Mouse (Mus musculus) layer of hippocampus, adult 2 months (tissue): Measurements from ENCODE around the gene Pdzrn4. TPM values are rescaled to one million over a fixed set of nuclear protein-coding genes. Genes with fewer than 3 reads are reported as not detected.
"Not testable (repeated sequence)": the region's sequence is repeated elsewhere in the genome, so short reads cannot be mapped to it uniquely, and the experiment has no call there.

Experiments used
- DNase-seq, 2 experiments: peaks; one replicate each; pipeline ENCODE4 v3.0.0; 2022; ENCODE audit warnings: low spot score in 2 of 2
- H3K27ac ChIP-seq: fragments of 200-600 bp; 2 replicates; pipeline ENCODE4 v1.8.1; 2022
- H3K4me3 ChIP-seq: fragments of 200-600 bp; 2 replicates; pipeline ENCODE4 v1.8.1; 2022; ENCODE audit warnings: mild to moderate bottlenecking
- CTCF ChIP-seq: fragments of 200-600 bp; conservative IDR thresholded peaks from 2 replicates; pipeline ENCODE4 v1.8.1; 2022; ENCODE audit warnings: antibody characterized with exemption, mild to moderate bottlenecking, moderate library complexity
- long read RNA-seq, 2 experiments: library from polyadenylated mRNA; stranded (forward); transcript quantifications; one replicate each; pipeline ENCODE4 v2.0.0; 2021; ENCODE audit warnings: borderline mapping rate in 2 of 2
- total RNA-seq, 2 experiments: library from RNA; stranded (reverse); gene quantifications; 2 replicates each; pipeline ENCODE4 v1.2.3; 2021

Pdzrn4 gene
- total RNA-seq, result 1 to 10 TPM; 5.6 to 6.4 TPM
- long read RNA-seq, experiment 1, partial matches to known transcripts, result 0 of 2 reads
- long read RNA-seq, experiment 1, other reads (novel, unspliced or antisense), result 1 of 2 reads
- long read RNA-seq, experiment 2, partial matches to known transcripts, result 0 of 4 reads
- long read RNA-seq, experiment 2, other reads (novel, unspliced or antisense), result 1 of 4 reads

DNA sequence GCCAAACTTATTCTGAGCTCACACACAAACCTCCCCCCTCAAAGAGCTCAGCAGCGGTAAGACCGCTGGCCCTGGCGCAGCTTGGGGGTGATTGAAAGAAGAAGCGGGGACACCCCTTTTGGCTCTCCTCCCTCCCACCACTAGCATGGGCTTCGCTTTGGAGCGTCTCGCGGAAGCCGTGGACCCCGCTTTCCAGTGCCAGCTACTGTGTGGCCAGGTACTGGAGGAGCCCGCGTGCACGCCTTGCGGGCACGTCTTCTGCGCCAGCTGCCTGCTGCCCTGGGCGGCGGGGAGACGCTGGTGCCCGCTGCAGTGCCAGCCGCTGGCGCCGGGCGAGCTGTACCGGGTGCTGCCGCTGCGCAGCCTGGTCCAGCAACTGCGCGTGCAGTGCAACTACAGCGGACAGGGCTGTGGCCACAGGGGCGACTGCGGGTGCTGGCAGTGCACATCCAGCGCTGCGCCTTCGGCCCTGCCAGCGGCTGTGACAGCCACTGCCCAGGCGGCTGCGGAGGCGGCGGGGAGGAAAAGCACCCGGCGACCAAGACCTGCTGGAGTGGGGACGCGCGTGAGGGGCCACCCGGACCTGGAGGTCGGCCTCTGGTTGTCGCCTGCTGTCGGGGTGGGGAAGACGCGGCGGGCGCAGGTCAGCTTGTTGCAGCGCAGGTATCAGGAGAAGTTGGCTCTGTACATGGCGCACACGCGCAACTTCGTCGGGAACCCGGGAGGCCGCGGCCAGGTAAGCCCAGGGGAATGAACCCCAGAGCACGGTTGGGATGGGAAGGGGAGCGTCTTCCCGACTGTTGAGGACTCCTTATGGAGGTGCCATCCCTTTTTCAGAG, at the start of gene Pdzrn4:
Gene Pdzrn4 (plus strand): TSS at position 112 of the 839 bp plus-strand sequence.
- Histone ChIP-seq H3K4me3 (peak within 1 kb of the TSS; percentile 67), H3K27ac (peak within 1 kb of the TSS; percentile 53)
- peak; percentile 8 to 10 for DNase-seq
- TF ChIP-seq CTCF, result peak; percentile 42

DNA sequence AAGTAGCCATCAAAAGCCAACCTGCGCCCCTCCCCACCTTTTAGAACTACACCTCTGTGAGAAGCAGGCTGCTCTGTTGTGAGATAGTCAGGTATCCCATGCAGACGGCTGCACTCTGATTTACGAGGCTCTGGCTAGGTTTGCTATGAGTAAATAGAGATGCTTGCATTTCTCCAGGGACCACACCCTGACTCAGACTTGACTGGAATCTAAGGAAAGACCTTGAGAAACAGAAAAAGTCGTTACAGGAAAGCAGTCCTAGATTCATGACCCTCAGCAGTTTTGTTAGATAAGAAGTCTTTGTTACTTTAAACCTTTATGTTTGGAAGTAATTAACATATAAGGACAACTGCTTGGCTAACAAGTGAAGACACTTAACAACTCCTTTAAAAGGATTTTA, 49.3 kb upstream of the Pdzrn4 start:
- H3K4me3 ChIP-seq, result no peak overlapping the region
- no peak for TF ChIP-seq CTCF
- H3K27ac ChIP-seq, result 0 out of 2 replicates have a peak overlapping the region, but pooled peaks have one; percentile 3
- no peak for DNase-seq

DNA sequence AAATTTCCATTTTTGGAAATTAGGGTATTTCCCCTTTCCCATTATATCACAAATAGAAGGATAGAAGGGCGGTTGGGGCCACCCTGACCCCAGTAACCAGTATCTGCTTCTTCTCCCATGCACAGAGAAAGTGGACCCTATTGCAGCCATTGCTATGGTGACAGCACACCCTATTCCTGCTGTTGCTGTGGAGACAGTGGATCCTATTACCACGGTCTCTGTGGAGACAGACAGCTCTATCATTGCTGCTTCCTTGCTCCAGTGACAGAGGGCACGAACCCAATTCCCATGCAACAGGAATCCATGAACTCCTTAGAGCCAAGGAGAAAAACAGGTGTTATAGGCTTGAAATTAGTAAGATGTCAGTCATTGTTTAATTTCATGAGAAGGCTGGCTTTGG, 48.8 kb upstream of the Pdzrn4 start:
- Histone ChIP-seq H3K27ac (0 out of 2 replicates have a peak overlapping the region, but pooled peaks have one; percentile 3), H3K4me3 (no peak overlapping the region)
- peak in 1 of 2 experiments; percentile 29 for DNase-seq
- no peak for TF ChIP-seq CTCF

DNA sequence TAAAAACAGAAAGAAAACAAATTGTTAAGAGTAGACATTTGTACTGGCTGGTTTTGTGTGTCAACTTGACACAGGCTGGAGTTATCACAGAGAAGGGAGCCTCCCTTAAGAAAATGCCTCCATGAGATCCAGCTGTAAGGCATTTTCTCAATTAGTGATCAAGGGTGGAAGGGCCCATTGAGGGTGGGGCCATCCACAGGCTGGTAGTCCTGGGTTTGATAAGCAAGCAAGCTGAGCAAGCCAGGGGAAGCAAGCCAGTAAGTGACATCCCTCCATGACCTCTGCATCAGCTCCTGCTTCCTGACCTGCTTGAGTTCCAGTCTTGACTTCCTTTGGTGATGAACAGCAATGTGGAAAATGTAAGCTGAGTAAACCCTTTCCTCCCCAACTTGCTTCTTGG, 48.2 kb upstream of the Pdzrn4 start:
- not testable (repeated sequence) for H3K27ac ChIP-seq, DNase-seq, H3K4me3 ChIP-seq

DNA sequence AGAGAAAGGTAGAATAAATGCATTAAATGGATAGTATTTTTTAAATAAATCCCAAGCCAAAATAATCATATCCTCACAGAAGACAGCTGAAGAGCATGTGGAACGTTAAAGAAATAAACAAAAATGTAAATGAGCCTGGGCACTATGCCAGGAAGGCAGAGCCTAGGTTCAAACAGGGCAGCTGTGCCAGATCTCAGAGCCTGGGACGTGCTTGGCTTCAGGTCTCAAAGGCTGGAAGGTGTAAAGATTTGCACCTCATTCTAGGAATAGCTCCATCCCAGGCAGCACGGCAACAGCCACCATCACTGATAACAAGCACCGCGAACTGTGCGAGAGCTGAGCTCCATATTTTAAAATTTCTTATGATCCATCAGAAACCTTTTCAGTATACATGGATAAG, 32.5 kb upstream of the Pdzrn4 start:
- no peak overlapping the region for H3K4me3 ChIP-seq
- no peak for DNase-seq
- no peak overlapping the region for H3K27ac ChIP-seq
- no peak for TF ChIP-seq CTCF

DNA sequence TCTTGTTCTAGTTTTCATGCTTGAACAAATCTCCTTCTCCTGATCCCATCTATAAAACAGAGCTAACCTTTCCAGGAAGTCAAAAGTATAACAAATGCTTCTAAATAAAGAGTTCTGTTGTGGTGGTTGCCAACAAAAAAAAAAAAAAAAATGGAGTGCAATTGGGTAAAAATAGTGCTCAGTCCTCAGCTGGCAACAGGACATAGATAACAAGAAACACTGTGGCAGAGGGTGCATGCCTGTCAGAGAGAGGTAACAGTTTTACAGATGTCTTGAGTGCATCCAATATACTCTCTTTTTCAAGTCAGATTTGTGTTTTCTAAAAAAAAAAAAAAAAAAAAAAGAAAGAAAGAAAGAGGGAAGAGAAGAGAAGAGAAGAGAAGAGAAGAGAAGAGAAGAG, 32.1 kb upstream of the Pdzrn4 start:
- no peak for DNase-seq
- H3K4me3 ChIP-seq, result no peak overlapping the region
- no peak overlapping the region for H3K27ac ChIP-seq
- no peak for TF ChIP-seq CTCF

DNA sequence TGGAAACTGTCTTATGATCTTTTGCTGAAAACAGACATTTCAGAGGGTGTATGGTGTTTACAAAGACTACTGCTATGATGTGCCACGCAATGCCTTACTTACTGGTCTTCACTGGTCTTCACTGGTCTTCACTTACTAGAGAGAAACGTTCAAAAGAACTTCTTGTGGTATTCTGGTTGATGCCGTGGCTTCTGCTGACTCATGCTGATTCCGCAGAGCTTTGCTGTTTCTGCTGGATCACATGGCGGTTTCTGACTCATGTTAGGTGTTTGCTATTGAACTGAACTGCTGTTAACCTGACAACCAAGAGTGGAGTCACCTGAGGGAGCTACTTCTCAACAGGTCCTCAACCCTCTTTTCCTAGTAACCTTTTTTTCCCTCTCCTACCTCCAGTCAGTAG, 1.9 kb upstream of the Pdzrn4 start:
- Histone ChIP-seq H3K4me3 (no peak overlapping the region), H3K27ac (no peak overlapping the region)
- DNase-seq, result no peak
- TF ChIP-seq CTCF, result no peak

DNA sequence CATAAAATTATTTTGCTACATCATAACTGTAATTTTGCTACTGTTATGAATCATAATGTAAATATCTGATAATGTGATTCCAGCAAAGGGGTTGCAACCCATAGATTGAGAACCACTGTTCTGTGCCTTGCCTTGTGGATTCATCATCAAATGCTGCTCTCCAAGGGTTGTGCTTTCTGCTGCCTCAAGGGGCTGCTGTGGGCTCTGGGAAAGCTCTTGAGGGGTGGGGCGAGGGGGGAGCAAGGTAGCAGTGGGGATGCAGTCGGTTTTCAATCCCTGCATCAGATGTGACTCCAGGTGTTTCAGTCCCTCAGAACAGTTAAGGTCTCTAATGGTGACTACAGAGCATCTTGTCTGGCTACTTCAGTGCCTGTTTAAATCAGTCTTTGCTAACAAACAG, 2.1 kb downstream of the Pdzrn4 start:
- H3K27ac ChIP-seq, result no peak overlapping the region
- TF ChIP-seq CTCF, result peak; percentile 50
- H3K4me3 ChIP-seq, result no peak overlapping the region
- no peak for DNase-seq

DNA sequence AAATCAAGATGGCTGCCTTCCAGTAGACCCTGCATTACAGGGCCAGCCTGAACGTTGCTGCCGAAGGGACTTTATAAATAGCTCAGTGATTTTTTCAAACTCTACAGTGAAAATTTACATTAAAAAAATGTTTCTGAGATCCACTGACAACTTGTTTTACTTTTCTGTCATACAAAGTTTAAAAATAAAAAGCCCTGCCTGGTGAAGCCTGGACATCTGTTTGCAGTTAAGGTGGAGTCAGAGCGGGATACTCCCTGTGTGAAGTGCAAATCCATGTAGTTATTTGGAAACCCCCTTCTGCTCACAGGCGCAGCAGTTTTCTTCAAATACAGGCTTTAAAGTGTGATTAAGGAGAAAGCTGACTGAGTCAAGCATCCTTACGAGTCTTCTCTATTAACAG, 2.6 kb downstream of the Pdzrn4 start:
- no peak for TF ChIP-seq CTCF
- H3K27ac ChIP-seq, result no peak overlapping the region
- H3K4me3 ChIP-seq, result no peak overlapping the region
- no peak for DNase-seq

DNA sequence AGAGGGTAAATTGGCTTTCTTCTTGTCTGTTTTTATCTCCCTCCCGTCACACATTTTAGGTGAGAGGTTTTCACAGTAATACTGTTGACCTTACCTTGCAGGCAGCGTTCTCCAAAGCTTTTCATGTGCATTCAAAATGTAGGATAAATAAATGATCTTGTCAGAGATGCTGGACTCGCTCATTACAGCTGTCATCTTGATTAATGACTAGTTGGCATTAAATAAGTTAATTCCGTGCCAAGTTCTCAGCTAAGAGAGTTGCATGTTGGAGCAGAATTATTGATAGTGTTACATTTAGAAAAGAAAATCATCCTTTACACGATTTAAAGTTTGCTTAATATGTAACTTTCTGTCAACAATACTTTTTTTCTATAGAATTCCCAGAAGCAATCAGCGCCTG, 4.9 kb downstream of the Pdzrn4 start:
- no peak for DNase-seq
- Histone ChIP-seq H3K27ac (no peak overlapping the region), H3K4me3 (no peak overlapping the region)
- TF ChIP-seq CTCF, result no peak

DNA sequence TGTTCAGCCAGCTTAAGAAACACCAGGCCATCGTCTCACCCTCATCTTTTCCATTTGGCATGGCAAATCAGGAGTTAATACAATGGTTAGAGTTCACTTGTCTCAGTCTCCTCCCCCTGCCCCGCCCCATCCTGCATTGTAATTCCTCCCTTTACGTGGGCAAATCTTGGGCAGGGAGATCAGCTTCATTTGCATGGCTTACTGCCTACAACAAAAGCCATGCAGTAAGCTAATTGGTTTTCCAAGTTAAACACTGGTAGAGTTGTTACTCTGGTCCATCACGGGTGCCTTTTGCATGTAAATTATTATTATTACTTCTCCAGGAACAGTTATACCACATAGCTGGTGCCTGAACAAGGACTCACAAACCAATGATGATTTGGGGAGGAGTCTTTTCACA, 18.6 kb downstream of the Pdzrn4 start:
- Histone ChIP-seq H3K4me3 (no peak overlapping the region), H3K27ac (no peak overlapping the region)
- TF ChIP-seq CTCF, result no peak
- no peak for DNase-seq

DNA sequence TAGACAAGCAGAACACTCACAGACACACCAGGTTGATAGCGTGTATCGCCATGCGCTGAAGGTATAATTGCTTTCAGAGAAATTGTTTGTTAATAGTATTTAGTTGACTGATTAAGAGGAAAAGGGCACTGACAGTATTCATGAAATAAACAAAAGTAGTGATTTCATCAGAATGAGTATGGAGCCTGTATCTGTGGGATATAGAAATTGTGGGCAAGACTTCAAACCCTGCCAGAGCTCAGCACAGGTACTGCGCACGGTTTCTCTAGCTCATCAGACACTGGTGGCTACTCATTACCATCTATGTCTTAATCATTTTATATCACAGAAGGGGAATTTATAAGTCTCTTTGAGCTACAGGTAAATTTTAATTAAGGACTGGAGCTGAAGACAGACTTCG, 19.5 kb downstream of the Pdzrn4 start:
- Histone ChIP-seq H3K4me3 (no peak overlapping the region), H3K27ac (no peak overlapping the region)
- TF ChIP-seq CTCF, result no peak
- DNase-seq, result no peak

DNA sequence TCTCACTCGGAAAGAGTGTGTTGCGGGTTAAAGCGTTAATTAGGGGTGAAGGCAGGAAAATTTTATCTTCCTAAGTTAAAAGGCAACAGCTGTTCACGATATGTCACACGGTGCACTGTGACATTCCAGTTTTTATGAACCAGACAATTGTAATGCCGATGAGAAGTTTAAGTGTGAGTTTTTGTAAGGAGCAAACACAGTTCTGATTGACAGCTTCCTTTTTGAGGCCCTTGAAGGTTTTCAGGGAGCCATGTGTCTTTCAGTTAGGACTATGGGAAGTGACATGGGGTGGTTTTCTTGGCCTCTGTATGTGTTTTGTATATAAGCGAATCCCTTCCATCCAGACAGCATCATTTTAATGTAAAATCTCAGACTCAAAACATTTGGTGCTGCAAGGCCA, 20.0 kb downstream of the Pdzrn4 start:
- Histone ChIP-seq H3K4me3 (no peak overlapping the region), H3K27ac (no peak overlapping the region)
- no peak for DNase-seq
- TF ChIP-seq CTCF, result no peak

DNA sequence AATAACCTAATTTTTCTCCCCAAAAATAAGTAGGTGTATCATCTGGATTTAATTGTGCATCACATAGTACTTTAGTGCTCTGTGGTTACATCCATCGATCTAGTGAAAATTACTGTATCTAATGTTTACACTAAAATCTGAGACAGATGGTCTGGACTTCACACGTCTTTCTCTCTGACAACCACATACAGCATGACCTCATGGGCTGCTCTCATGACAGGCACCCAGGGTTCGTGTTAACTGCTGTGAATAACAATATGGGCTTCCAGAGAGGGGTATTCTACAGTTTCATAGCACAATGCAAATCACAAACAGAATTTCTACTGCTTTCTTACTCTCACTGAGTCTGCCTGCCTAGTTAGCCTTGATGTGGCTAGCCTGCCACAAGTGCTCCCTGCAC, 20.4 kb downstream of the Pdzrn4 start:
- TF ChIP-seq CTCF, result no peak
- DNase-seq, result no peak
- Histone ChIP-seq H3K4me3 (no peak overlapping the region), H3K27ac (no peak overlapping the region)
